Mouse (Mus musculus) Muller cell, postnatal 12 days (primary cell): Measurements from ENCODE around the gene H2-M1.

Experiments
- DNase-seq: peaks from one replicate; pipeline ENCODE4 v3.0.0-alpha.2; 2015; ENCODE audit errors: inconsistent ontology term

The H2-M1 gene

GRCm38 (mm10) chr17:36672119-36672518 lies at the start of gene H2-M1:
Gene H2-M1 (minus strand): TSS chr17:36672219.
- no peak for DNase-seq

GRCm38 (mm10) chr17:36697693-36698092 lies 25.7 kb upstream of the H2-M1 start:
- no peak for DNase-seq

DNA sequence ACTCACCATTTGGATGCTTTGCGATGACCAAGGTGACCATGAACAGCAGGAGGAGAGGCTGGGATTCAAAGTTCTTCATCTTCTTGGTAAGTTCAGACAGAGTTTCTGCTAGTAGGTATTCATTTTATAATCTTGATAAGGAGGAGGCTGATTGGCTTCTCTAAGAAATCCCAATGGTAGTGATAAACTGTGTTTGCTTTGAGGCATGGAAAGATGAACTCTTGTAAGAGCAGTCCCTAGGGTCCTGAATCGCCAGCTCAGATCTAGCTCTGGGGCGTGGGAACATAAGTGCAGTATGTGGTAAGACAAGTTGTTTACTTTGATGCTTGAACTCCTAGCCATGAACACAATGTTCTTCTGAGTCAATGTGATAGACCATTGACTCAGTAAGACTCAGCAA lies 29.5 kb downstream of the H2-M1 start, which contains the start of gene H2-M9:
Gene H2-M9 (minus strand): TSS at position 101 of the 400 bp plus-strand sequence.
- no peak for DNase-seq
